7 mouse cellular contexts compared by ENCODE assay signal in the genomic region with DNA sequence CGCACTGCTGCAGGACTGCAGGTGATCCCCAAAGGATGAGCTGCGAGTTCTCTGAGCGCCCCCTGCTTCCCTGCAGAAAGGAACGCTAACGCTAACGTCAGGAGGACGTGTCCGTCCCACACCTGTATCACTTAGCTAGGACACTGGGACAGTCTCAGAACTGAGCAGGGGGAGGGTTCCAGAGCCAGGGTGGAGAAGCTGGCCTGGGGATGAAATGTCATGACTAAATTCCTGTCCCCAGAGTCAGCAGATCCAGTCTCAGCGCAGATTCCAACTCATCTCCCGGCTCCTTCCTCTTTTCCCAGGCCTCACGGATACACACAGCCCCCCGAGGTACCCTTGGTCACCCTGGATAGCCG. TPM values are rescaled to one million over a fixed set of nuclear protein-coding genes. Genes with fewer than 3 reads are reported as not detected.
DNase-seq lines count a peak whose midpoint lies in the region; ATAC-seq and TF ChIP-seq lines count a peak whose summit lies in the region.

No protein-coding gene starts in this region.

- H3K9ac ChIP-seq in forebrain, postnatal 0 days = peak overlapping the region; percentile 95
- peak overlapping the region; percentile 71 for H3K9ac ChIP-seq in liver, embryonic 11.5 days (ENCODE audit: low read depth, low read length)

- ATAC-seq in forebrain, postnatal 0 days = peak; percentile 19
- ATAC-seq in liver, embryonic 11.5 days (replicated peaks; ENCODE audit: low FRiP score) = no peak; the same call in 1 of the 2 replicates

- H3K36me3 ChIP-seq in forebrain, postnatal 0 days (ENCODE audit: insufficient read depth) = peaks cover 9% of the 10 kb centered on the region
- no peaks in the 10 kb centered on the region for H3K36me3 ChIP-seq in liver, embryonic 11.5 days (ENCODE audit: control insufficient read depth, insufficient read depth, low read length)
- no peaks in the 10 kb centered on the region; the same call in 1 of the 2 replicates for H3K36me3 ChIP-seq in small intestine, adult 2 months (ENCODE audit: control insufficient read depth, insufficient read depth, low read length)

- peak overlapping the region; percentile 73 for H3K4me2 ChIP-seq in forebrain, postnatal 0 days (ENCODE audit: low read depth)
- H3K4me2 ChIP-seq in liver, embryonic 11.5 days = peak overlapping the region; percentile 92

- no peak for TF ChIP-seq POLR2A in lung, adult 2 months (IDR thresholded peaks at IDR 0.05; ENCODE audit: borderline replicate concordance, extremely low read depth, low read depth, low read length)
- TF ChIP-seq POLR2A in small intestine, adult 2 months (IDR thresholded peaks at IDR 0.05; ENCODE audit: low read depth, low read length) = no peak; the same call in 1 of the 2 replicates

- H3K9me3 ChIP-seq in forebrain, postnatal 0 days (ENCODE audit: low read length) = no peaks in the 10 kb centered on the region
- H3K9me3 ChIP-seq in liver, embryonic 11.5 days (ENCODE audit: control insufficient read depth, low read length) = no peaks in the 10 kb centered on the region

- TF ChIP-seq CTCF in lung, adult 2 months (IDR thresholded peaks at IDR 0.05; ENCODE audit: insufficient read depth, low read length) = no peak
- TF ChIP-seq CTCF in forebrain, postnatal 0 days (IDR thresholded peaks at IDR 0.05; ENCODE audit: low read depth) = peak; percentile 35; the same call in 1 of the 2 replicates
- TF ChIP-seq CTCF in small intestine, adult 2 months (IDR thresholded peaks at IDR 0.05; ENCODE audit: extremely low read depth, insufficient read length, insufficient replicate concordance, low read depth, low read length) = peak; percentile 26; the same call in 1 of the 2 replicates

- DNase-seq in lung, adult 2 months = no peak
- no peak for DNase-seq in lung, postnatal 14 days
- DNase-seq in c-Kit-positive CD71-positive TER-119-positive erythroid progenitor cells, embryonic 14.5 days (ENCODE audit: low spot score) = peak; percentile 26
- DNase-seq in forebrain, postnatal 0 days = peak; percentile 40
- DNase-seq in liver, embryonic 11.5 days (ENCODE audit: low spot score) = no peak
- no peak for DNase-seq in spleen, postnatal 14 days (ENCODE audit: low spot score in 2 of 2)

- peak overlapping the region; percentile 85 for H3K27ac ChIP-seq in forebrain, postnatal 0 days (ENCODE audit: low read depth, low read length)
- H3K27ac ChIP-seq in liver, embryonic 11.5 days (ENCODE audit: low read depth, low read length) = no peak overlapping the region
- H3K27ac ChIP-seq in small intestine, adult 2 months (ENCODE audit: insufficient read depth, low read depth, low read length) = peak overlapping the region; percentile 54

- 11% methylated on average over 13 of the region's 13 CpGs for WGBS in lung, adult 2 months
- 9% methylated on average over 13 of the region's 13 CpGs for WGBS in forebrain, postnatal 0 days
- 14% methylated on average over 13 of the region's 13 CpGs for WGBS in liver, embryonic 11.5 days
- 5% methylated on average over 13 of the region's 13 CpGs for WGBS in small intestine, adult 2 months

- no peaks in the 10 kb centered on the region for H3K27me3 ChIP-seq in forebrain, postnatal 0 days (ENCODE audit: insufficient read depth, low read length)
- no peaks in the 10 kb centered on the region for H3K27me3 ChIP-seq in liver, embryonic 11.5 days (replicated peaks; ENCODE audit: control insufficient read depth, insufficient read depth, low read length)
- no peaks in the 10 kb centered on the region for H3K27me3 ChIP-seq in small intestine, adult 2 months (ENCODE audit: control insufficient read depth, insufficient read depth, low read length)

- H3K4me1 ChIP-seq in lung, adult 2 months (ENCODE audit: control insufficient read depth, insufficient read depth, low read length) = peaks cover 7% of the 10 kb centered on the region
- peaks cover 13% of the 10 kb centered on the region; the same call in 1 of the 2 replicates for H3K4me1 ChIP-seq in forebrain, postnatal 0 days (ENCODE audit: insufficient read depth)
- peaks cover 26% of the 10 kb centered on the region for H3K4me1 ChIP-seq in liver, embryonic 11.5 days (replicated peaks; ENCODE audit: control insufficient read depth, insufficient read depth, low read length)
- H3K4me1 ChIP-seq in small intestine, adult 2 months (ENCODE audit: control insufficient read depth, insufficient read depth, insufficient read length, low read length) = peaks cover 11% of the 10 kb centered on the region

- H3K4me3 ChIP-seq in lung, adult 2 months (replicated peaks; ENCODE audit: extremely low read depth, low read depth, low read length) = peak overlapping the region; percentile 70
- peak overlapping the region; percentile 81 for H3K4me3 ChIP-seq in forebrain, postnatal 0 days (ENCODE audit: low read depth, low read length)
- peak overlapping the region; percentile 69 for H3K4me3 ChIP-seq in liver, embryonic 11.5 days (ENCODE audit: low read depth, low read length)
- peak overlapping the region; percentile 78 for H3K4me3 ChIP-seq in small intestine, adult 2 months (ENCODE audit: low read depth, low read length)

RNA-seq across cellular contexts. Expression of gene Cltb, which starts 0.6 kb away (rescaled TPM):
- polyA plus RNA-seq in lung, adult 2 months (2012; rRNA removed) = 96.4 and 109 TPM in 2 replicates
- total RNA-seq in forebrain, postnatal 0 days (2014; rRNA removed) = 224 and 233 TPM in 2 replicates
- 278 and 284 TPM in 2 replicates for polyA plus RNA-seq in forebrain, postnatal 0 days (2015; fragmentation: Nextera tagmentation; extraction: Ambion mirVana)
- polyA plus RNA-seq in liver, embryonic 11.5 days (2014; fragmentation: Nextera tagmentation; extraction: Ambion mirVana) = 31.9 and 32.3 TPM in 2 replicates
- polyA plus RNA-seq in small intestine, adult 2 months (2012; rRNA removed) = 34.7 and 84.6 TPM in 2 replicates

RNA-seq across cellular contexts. Expression of gene Faf2, which starts 11.0 kb away (rescaled TPM):
- 16.1 and 27.7 TPM in 2 replicates for polyA plus RNA-seq in lung, adult 2 months (2012; rRNA removed)
- 54.5 and 60.5 TPM in 2 replicates for total RNA-seq in forebrain, postnatal 0 days (2014; rRNA removed)
- 35.0 and 49.3 TPM in 2 replicates for polyA plus RNA-seq in forebrain, postnatal 0 days (2015; fragmentation: Nextera tagmentation; extraction: Ambion mirVana)
- polyA plus RNA-seq in liver, embryonic 11.5 days (2014; fragmentation: Nextera tagmentation; extraction: Ambion mirVana) = 52.7 and 55.2 TPM in 2 replicates
- 11.1 and 14.5 TPM in 2 replicates for polyA plus RNA-seq in small intestine, adult 2 months (2012; rRNA removed)

RNA-seq across cellular contexts. Expression of gene Higd2a, which starts 20.6 kb away (rescaled TPM):
- polyA plus RNA-seq in lung, adult 2 months (2012; rRNA removed) = 110 and 112 TPM in 2 replicates
- total RNA-seq in forebrain, postnatal 0 days (2014; rRNA removed) = 110 and 148 TPM in 2 replicates
- 326 and 343 TPM in 2 replicates for polyA plus RNA-seq in forebrain, postnatal 0 days (2015; fragmentation: Nextera tagmentation; extraction: Ambion mirVana)
- 162 and 177 TPM in 2 replicates for polyA plus RNA-seq in liver, embryonic 11.5 days (2014; fragmentation: Nextera tagmentation; extraction: Ambion mirVana)
- polyA plus RNA-seq in small intestine, adult 2 months (2012; rRNA removed) = 93.9 and 163 TPM in 2 replicates

RNA-seq across cellular contexts. Expression of gene Nop16, which starts 20.7 kb away (rescaled TPM):
- 4.8 and 9.1 TPM in 2 replicates for polyA plus RNA-seq in lung, adult 2 months (2012; rRNA removed)
- 37.5 and 44.6 TPM in 2 replicates for total RNA-seq in forebrain, postnatal 0 days (2014; rRNA removed)
- polyA plus RNA-seq in forebrain, postnatal 0 days (2015; fragmentation: Nextera tagmentation; extraction: Ambion mirVana) = 58.0 and 64.6 TPM in 2 replicates
- 137 and 152 TPM in 2 replicates for polyA plus RNA-seq in liver, embryonic 11.5 days (2014; fragmentation: Nextera tagmentation; extraction: Ambion mirVana)
- 2.3 and 2.4 TPM in 2 replicates for polyA plus RNA-seq in small intestine, adult 2 months (2012; rRNA removed)

RNA-seq across cellular contexts. Expression of gene Arl10, which starts 35.8 kb away (rescaled TPM):
- polyA plus RNA-seq in lung, adult 2 months (2012; rRNA removed) = 30.8 and 41.5 TPM in 2 replicates
- 123 and 163 TPM in 2 replicates for total RNA-seq in forebrain, postnatal 0 days (2014; rRNA removed)
- polyA plus RNA-seq in forebrain, postnatal 0 days (2015; fragmentation: Nextera tagmentation; extraction: Ambion mirVana) = 58.3 and 69.5 TPM in 2 replicates
- 15.1 and 16.8 TPM in 2 replicates for polyA plus RNA-seq in liver, embryonic 11.5 days (2014; fragmentation: Nextera tagmentation; extraction: Ambion mirVana)
- 6.6 and 11.4 TPM in 2 replicates for polyA plus RNA-seq in small intestine, adult 2 months (2012; rRNA removed)

Comparison
In these comparisons a context has a peak if more than half of its experiments do, and no peak if none do; other contexts are left out.
1. DNase-seq: peak in c-Kit-positive CD71-positive TER-119-positive erythroid progenitor cells, embryonic 14.5 days (single experiment) and forebrain, postnatal 0 days (single experiment); none in lung, adult 2 months (single experiment), lung, postnatal 14 days (single experiment), liver, embryonic 11.5 days (single experiment) and spleen, postnatal 14 days (0 of 2).
2. Peak in every context shown above with its lines, with median percentiles within 50 percentile points of each other: H3K4me3 ChIP-seq.